Mouse (Mus musculus) erythroblast, embryonic 14.5 days (primary cell): ENCODE measurements around the gene Mlf1.

Experiments used
- GATA1 ChIP-seq: IDR thresholded peaks from 2 replicates; pipeline ENCODE4 v1.6.1; 2012; ENCODE audit warnings: low read length, inconsistent platforms, mixed read lengths
- TAL1 ChIP-seq: IDR thresholded peaks from 3 replicates; pipeline ENCODE4 v1.6.1; 2012; ENCODE audit warnings: low read length, inconsistent platforms, mixed read lengths

DNA sequence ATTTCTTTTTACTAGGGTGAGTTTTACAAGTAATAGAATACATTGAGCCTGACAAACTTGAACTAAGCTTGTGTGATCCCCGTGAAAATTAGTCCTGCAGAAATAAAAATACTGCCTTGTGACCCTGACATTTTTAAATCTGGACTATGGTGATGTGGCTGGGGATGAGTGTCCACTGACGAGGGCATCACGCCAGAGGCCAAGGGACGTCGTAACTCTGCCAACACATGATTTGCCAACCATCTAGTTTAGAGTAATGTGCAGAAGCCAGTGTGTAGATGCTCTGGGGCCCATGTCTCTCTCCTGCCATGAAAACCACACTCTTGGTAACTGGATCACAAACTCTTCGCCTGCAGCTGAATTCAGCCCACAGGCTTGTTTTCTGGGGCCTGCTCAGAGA is 6.4 kb upstream of the Mlf1 start:
- no peak for TF ChIP-seq TAL1
- TF ChIP-seq GATA1, result no peak
